Mouse (Mus musculus) frontal cortex, postnatal 14 days (tissue): ENCODE results near the gene Klf11.
"Not testable (repeated sequence)": the region's sequence is repeated elsewhere in the genome, so short reads cannot be mapped to it uniquely, and the experiment has no call there.

Source experiments
- DNase-seq, 2 experiments: peaks; one replicate each; pipeline ENCODE4 v3.0.0; 2022; ENCODE audit warnings: low spot score in 2 of 2

The Klf11 gene

DNA sequence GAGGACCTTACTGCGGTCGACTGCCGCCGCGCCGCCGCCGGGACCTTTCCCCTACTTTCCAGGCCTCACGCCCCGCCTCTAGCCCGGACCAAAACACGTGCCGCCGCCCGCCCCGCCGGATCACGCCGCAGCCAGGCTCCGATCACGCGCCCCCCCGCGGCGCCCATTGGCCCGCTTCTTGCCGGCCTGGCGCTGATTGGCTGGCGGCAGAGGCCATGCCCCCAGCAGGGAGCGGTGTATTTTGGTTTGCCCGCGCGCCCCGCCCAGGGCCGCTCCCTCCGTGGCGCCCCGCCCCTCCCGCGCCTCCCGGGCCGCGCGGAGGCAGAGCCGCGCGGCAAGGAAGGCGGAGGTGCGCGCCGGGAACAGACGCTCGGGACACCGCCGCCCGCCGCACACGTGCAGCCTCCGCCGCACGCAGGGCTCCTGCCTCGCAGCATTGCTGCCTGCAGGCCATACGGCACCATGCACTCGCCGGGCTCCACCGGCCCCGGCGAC is at the start of gene Klf11:
Klf11 (plus strand) TSS at position 212 of the 495 bp plus-strand sequence.
- peak; percentile 93 to 94 for DNase-seq

GRCm38 (mm10) chr12:24603266-24603665 is 47.8 kb upstream of the Klf11 start:
- peak; percentile 37 to 66 for DNase-seq

DNA sequence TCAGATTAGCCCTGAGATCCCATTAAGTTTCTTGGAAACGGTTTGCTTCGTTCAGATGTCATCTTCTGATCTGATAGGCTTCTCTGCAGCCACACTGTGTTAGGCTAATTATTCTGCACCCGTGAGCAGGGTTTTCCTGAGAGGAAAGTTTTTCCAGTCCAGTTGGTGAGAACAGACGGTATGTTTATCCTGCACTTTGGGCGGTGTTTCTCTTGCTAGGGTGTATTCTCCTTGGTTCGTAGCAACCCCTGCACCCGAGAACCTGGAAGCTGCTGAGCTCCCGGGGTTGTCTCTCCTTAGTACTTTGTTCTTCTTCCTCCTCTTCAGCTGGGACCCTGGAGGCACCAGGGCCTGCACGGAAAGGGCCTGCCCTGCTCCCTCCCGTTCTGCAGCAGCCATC is 44.9 kb upstream of the Klf11 start:
- no peak for DNase-seq

- no peak for DNase-seq
Observed at GRCm38 (mm10) chr12:24612591-24612990, 38.5 kb upstream of the Klf11 start.

- no peak for DNase-seq
Observed at GRCm38 (mm10) chr12:24614452-24615075, 36.5 kb upstream of the Klf11 start.

DNA sequence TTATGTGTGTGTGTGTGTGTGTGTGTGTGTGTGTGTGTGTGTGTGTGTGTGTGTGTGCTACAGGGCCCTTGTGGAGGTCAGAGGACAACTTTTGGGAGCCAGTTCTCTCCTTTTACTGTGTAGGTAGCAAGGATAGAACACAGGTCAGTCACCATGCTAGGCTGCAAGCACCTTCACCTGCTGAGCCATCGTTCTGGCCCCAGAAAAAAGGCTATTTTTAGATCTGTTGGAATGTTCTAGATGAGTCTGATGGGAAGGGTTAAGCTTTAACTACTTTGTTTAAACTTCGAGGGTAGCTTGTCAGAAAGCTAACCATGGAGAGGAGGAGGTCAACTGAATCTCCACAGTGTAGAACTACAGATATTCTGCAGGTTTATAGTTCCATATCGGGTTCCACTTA is 35.9 kb upstream of the Klf11 start:
- no peak for DNase-seq

GRCm38 (mm10) chr12:24619436-24619835 is 31.6 kb upstream of the Klf11 start:
- no peak for DNase-seq

DNA sequence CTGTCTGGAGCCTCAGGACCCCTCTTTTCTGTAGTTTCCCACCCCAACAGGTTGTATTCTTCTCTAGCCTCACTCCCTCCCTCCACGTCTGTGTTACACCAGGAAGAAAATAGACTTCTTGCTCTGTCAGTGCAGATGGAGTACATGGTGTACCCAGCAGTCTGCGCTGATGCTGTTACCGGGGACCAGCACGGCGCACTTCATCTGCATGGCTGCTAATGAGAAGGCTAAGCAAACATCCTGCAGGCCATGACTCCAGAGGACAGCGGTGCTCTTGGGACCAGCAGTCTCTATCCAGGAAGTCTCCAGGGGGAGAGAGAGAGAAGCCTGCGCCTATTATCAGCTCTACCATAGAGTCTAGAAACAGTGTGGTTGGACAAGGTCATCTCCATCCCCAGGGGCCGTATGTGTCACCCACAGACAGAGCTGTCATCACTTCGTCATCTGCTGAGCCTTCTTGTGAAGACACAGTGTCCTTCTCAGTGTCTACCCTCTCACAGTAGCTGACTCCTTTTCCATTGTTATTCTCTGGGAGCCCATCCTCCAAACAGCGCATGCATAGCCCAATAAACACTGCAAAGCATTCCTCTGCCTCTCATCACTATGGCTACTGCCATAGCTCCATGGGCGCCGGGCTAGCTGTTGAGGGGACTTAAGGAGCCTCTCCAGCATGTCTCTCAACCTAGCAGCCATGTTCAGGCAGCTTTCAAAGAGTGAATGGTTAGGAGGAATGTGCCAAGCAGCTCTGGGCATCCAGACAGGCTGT is 27.4 kb upstream of the Klf11 start:
- DNase-seq = no peak

GRCm38 (mm10) chr12:24626401-24626800 is 24.7 kb upstream of the Klf11 start:
- DNase-seq = no peak

GRCm38 (mm10) chr12:24627215-24627614 is 23.9 kb upstream of the Klf11 start:
- DNase-seq = no peak

- no peak for DNase-seq
Observed at GRCm38 (mm10) chr12:24630220-24630619, 20.9 kb upstream of the Klf11 start.

DNA sequence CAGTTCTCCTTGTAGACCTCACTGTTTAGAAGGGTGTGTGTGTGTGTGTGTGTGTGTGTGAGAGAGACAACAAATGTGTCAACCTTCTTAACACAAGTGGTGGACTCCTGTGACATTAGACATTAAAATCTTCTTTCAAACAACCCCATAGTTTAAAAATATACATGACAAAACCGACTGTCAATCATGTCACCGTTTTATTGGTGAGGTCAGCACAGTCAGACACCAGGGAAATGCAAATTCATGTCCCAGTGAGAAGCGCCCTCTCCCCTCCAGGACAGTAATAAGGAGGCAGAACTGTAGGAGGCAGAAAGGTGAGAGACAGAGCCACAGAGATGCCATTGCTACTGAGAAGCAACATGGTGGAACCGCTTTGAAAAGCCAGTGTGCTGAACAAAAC is 18.7 kb upstream of the Klf11 start:
- no peak for DNase-seq

- no peak for DNase-seq
Observed at GRCm38 (mm10) chr12:24633753-24634191, 17.3 kb upstream of the Klf11 start.

GRCm38 (mm10) chr12:24634212-24634611 is 16.9 kb upstream of the Klf11 start:
- DNase-seq = no peak

- DNase-seq = no peak
Observed at GRCm38 (mm10) chr12:24634648-24635047, 16.4 kb upstream of the Klf11 start.

GRCm38 (mm10) chr12:24638787-24639186 is 12.3 kb upstream of the Klf11 start:
- not testable (repeated sequence) for DNase-seq

- DNase-seq = peak; percentile 47 to 57
Observed at GRCm38 (mm10) chr12:24642370-24642802, 8.7 kb upstream of the Klf11 start.

DNA sequence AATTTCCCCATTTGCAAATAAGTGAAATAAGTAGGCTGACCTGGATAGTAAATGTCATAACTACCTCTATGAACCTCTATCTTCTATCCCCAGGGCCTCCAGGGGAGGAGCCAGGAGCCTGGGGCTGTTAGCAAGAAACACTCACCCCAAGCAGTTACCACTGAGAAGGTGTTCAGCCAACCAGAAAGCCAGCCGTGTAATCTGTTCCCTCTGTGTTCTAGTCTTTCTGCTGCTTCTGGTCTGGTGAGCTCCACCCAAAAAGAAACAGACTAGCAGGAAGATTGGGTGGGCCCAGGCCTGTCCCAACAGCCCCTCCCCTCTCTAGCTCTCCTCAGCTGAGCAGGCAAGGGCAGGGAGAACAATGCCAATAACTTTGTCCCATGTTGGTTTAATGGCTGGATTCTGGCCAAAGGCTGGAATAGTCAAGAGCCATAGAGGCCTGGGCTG is 6.9 kb upstream of the Klf11 start:
- no peak for DNase-seq

DNA sequence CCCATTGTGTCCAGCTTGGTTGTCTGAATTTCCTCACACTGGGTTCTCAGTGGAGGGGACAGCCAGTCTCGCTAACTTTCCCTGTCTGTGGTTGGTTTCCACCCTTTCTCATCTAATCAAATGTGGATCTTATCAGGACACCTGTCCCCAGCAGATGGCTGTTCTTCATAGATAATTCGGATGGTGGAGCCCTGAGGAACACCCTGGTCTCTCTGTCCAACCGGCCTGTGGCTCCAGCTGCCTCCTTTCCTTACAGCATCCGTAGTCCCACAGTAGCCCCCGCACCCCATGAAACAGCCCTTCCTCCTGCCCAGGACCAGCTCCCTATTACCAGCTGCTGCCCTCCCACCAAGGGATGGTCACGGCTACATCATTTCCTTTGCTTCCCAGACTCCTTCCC is 5.2 kb upstream of the Klf11 start:
- DNase-seq = no peak

DNA sequence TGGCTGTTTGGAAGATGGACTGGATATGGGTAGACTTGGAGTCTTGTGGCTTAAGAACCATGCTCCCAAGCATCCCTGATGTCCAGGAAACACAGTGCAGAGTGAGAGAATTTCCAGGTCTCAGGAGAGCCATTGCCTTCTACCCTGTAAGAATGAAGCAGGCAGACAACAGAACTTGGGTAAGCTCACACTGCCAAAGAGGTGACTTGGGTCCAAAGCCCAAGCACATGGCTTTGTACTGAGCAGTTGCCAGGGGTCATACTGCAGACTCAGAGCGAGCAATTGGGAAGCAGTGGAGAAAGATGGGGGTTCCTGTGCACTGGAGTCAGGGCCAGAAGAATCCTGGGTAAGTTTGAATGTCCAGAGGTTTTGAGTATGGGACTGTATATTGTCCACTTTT is 3.0 kb upstream of the Klf11 start:
- DNase-seq = no peak

- no peak for DNase-seq
Observed at GRCm38 (mm10) chr12:24650415-24651062, 535 bp upstream of the Klf11 start.

DNA sequence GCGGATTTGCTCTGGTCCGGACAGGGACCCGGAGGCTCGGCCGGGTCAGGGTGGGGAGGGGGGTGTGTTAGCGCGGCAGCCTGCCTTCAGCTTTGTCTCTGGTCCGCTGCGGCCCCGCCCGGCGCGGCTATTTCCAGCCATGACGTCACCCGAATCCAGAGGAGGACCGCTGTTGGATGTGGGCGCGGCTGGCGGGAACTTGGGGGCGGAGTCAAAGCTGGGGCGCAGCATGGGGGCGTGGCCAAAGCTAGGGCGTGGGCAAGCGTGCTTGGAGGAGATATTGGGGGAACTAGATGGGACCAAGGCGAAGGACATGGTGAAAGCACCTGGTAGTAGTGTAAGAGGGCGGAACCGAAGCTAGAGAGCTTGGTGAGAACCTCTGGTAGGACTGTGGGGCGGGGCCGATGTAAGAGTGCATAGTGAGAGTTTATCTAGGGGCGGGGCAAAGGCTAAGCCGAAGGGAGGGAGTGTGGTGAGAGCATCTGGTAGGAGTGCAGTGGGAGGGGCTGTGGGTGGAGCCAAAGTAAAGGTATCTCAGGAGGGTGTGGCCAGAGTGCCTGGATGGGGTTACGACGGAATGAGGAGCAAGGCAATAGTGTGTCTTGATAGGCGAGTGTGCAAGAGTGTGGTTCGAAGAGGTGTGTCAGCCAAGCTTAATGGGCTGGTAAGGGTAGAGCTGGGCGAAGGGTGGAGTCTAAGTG is 718 bp downstream of the Klf11 start:
- DNase-seq = peak; percentile 87 to 88
